In genomic region chr9:121857474-121858152, GRCm38 (mm10) we compare ENCODE assay signal across 8 mouse cellular contexts. TPM values are rescaled to one million over a fixed set of nuclear protein-coding genes. Genes with fewer than 3 reads are reported as not detected.
DNase-seq lines count a peak whose midpoint lies in the region; ATAC-seq lines count a peak whose summit lies in the region.

No protein-coding gene starts in this region.

- H3K27me3 ChIP-seq in hindbrain, embryonic 11.5 days (ENCODE audit: control insufficient read depth, insufficient read depth, low read length), result no peaks in the 10 kb centered on the region

- H3K4me1 ChIP-seq in hindbrain, embryonic 11.5 days (replicated peaks; ENCODE audit: control insufficient read depth, insufficient read depth, low read length), result 0 out of 2 replicates have a peak, but pooled peaks cover 2% of the 10 kb centered on the region

- H3K4me2 ChIP-seq in hindbrain, embryonic 11.5 days (replicated peaks; ENCODE audit: low read depth, low read length), result peak overlapping the region; percentile 61

- peak; percentile 99 for DNase-seq in Muller cell, postnatal 12 days (ENCODE audit: inconsistent ontology term)
- DNase-seq in cerebellum, adult 9-11 months, result peak; percentile 98
- DNase-seq in frontal cortex, adult 2 months (ENCODE audit: extremely low spot score in 1 of 2, low spot score in 1 of 2), result peak; percentile 94 to 97
- peak; percentile 98 for DNase-seq in hindbrain, embryonic 11.5 days (ENCODE audit: low spot score)
- peak; percentile 97 for DNase-seq in layer of hippocampus, postnatal 14 days (ENCODE audit: low spot score in 2 of 2)
- DNase-seq in lung, postnatal 14 days, result peak; percentile 99
- peak; percentile 88 for DNase-seq in retina, adult 2 months (ENCODE audit: low read depth, low spot score)
- DNase-seq in thymus, postnatal 36 days, result peak; percentile 98 to 99

- H3K36me3 ChIP-seq in hindbrain, embryonic 11.5 days (ENCODE audit: control insufficient read depth, insufficient read depth, low read length), result no peaks in the 10 kb centered on the region

- H3K9me3 ChIP-seq in hindbrain, embryonic 11.5 days (ENCODE audit: control insufficient read depth, low read length), result no peaks in the 10 kb centered on the region

- peak; percentile 99 for ATAC-seq in hindbrain, embryonic 11.5 days (ENCODE audit: low FRiP score)

- H3K27ac ChIP-seq in hindbrain, embryonic 11.5 days (ENCODE audit: low read depth, low read length), result peak overlapping the region; percentile 92

- WGBS in hindbrain, embryonic 11.5 days, result under 1% methylated on average over 46 of the region's 70 CpGs

- peak overlapping the region; percentile 82 for H3K4me3 ChIP-seq in hindbrain, embryonic 11.5 days (ENCODE audit: low read depth, low read length)

- H3K9ac ChIP-seq in hindbrain, embryonic 11.5 days (ENCODE audit: low read depth, low read length), result peak overlapping the region; percentile 84

RNA-seq across cellular contexts. Expression of gene Higd1a, which starts 0.5 kb away (rescaled TPM):
- polyA plus RNA-seq in frontal cortex, adult 2 months (2012; rRNA removed), result 82.0 and 93.0 TPM in 2 replicates
- 149 and 158 TPM in 2 replicates for polyA plus RNA-seq in hindbrain, embryonic 11.5 days (2014; fragmentation: Nextera tagmentation; extraction: Ambion mirVana)
- total RNA-seq in layer of hippocampus, postnatal 14 days (2021), result 100 to 1,000 TPM in 1 of 2 experiments, 10 to 100 TPM in 1; 96.5 to 101 TPM

RNA-seq across cellular contexts. Expression of gene Ccdc13, which starts 18.4 kb away (rescaled TPM):
- polyA plus RNA-seq in frontal cortex, adult 2 months (2012; rRNA removed), result 12.1 and 12.6 TPM in 2 replicates
- 2.4 and 4.0 TPM in 2 replicates for polyA plus RNA-seq in hindbrain, embryonic 11.5 days (2014; fragmentation: Nextera tagmentation; extraction: Ambion mirVana)
- total RNA-seq in layer of hippocampus, postnatal 14 days (2021), result 1 to 10 TPM; 8.3 to 9.4 TPM

RNA-seq across cellular contexts. Expression of gene Ackr2, which starts 40.5 kb away (rescaled TPM):
- polyA plus RNA-seq in frontal cortex, adult 2 months (2012; rRNA removed), result 2.6 and 3.3 TPM in 2 replicates
- 1.2 and 1.4 TPM in 2 replicates for polyA plus RNA-seq in hindbrain, embryonic 11.5 days (2014; fragmentation: Nextera tagmentation; extraction: Ambion mirVana)
- total RNA-seq in layer of hippocampus, postnatal 14 days (2021), result 1 to 10 TPM; 2.6 to 4.2 TPM

RNA-seq across cellular contexts. Expression of gene Cyp8b1, which starts 58.5 kb away (rescaled TPM):
- not detected in 2 replicates for polyA plus RNA-seq in frontal cortex, adult 2 months (2012; rRNA removed)
- not detected in 2 replicates for polyA plus RNA-seq in hindbrain, embryonic 11.5 days (2014; fragmentation: Nextera tagmentation; extraction: Ambion mirVana)
- total RNA-seq in layer of hippocampus, postnatal 14 days (2021), result not detected

Comparison
In these comparisons a context has a peak if more than half of its experiments do, and no peak if none do; other contexts are left out.
1. Peak in every context shown above with its lines: DNase-seq, ATAC-seq, H3K4me3 ChIP-seq and H3K27ac ChIP-seq.